Mouse (Mus musculus): ENCODE results near the gene Ets1. TPM values are rescaled to one million over a fixed set of nuclear protein-coding genes. Genes with fewer than 3 reads are reported as not detected.

Gene Ets1
- polyA plus RNA-seq, 1 experiment from 2014 or later = 13.6 TPM

GRCm38 (mm10) chr9:32720264-32721031 lies 84.4 kb downstream of the Ets1 start:
- Histone ChIP-seq H3K4me3 (ENCODE audit: low read depth, low read length) (no peak overlapping the region), H3K4me2 (replicated peaks; ENCODE audit: low read depth) (no peak overlapping the region), H3K27me3 (replicated peaks; ENCODE audit: control insufficient read depth, insufficient read depth, low read length) (no peaks in the 10 kb centered on the region), H3K9ac (ENCODE audit: low read depth, low read length) (no peak overlapping the region), H3K36me3 (ENCODE audit: control insufficient read depth, insufficient read depth) (no peaks in the 10 kb centered on the region), H3K4me1 (replicated peaks; ENCODE audit: control insufficient read depth, insufficient read depth, low read length) (no peaks in the 10 kb centered on the region; the same call in 1 of the 2 replicates), H3K27ac (ENCODE audit: low read depth, low read length) (no peak overlapping the region), H3K9me3 (ENCODE audit: control insufficient read depth) (no peaks in the 10 kb centered on the region)
- 57% methylated on average over 12 of the region's 12 CpGs for WGBS
- no peak for TF ChIP-seq CTCF (IDR thresholded peaks at IDR 0.05; ENCODE audit: low read depth)
- no peak for ATAC-seq

- Histone ChIP-seq H3K27ac (ENCODE audit: low read depth, low read length) (no peak overlapping the region), H3K9me3 (ENCODE audit: control insufficient read depth) (no peaks in the 10 kb centered on the region), H3K4me3 (ENCODE audit: low read depth, low read length) (no peak overlapping the region), H3K4me2 (replicated peaks; ENCODE audit: low read depth) (no peak overlapping the region), H3K4me1 (replicated peaks; ENCODE audit: control insufficient read depth, insufficient read depth, low read length) (no peaks in the 10 kb centered on the region; the same call in 1 of the 2 replicates), H3K9ac (ENCODE audit: low read depth, low read length) (no peak overlapping the region), H3K36me3 (ENCODE audit: control insufficient read depth, insufficient read depth) (no peaks in the 10 kb centered on the region), H3K27me3 (replicated peaks; ENCODE audit: control insufficient read depth, insufficient read depth, low read length) (no peaks in the 10 kb centered on the region)
- peak; percentile 19; the same call in 1 of the 2 replicates for TF ChIP-seq CTCF (IDR thresholded peaks at IDR 0.05; ENCODE audit: low read depth)
- no peak for ATAC-seq
- WGBS = 65% methylated on average over 2 of the region's 2 CpGs
Observed at GRCm38 (mm10) chr9:32721081-32721480, 85.1 kb downstream of the Ets1 start.

- no peak for ATAC-seq
Observed at GRCm38 (mm10) chr9:32722205-32722604, 86.2 kb downstream of the Ets1 start.

GRCm38 (mm10) chr9:32722969-32723368 lies 86.9 kb downstream of the Ets1 start:
- Histone ChIP-seq H3K4me2 (replicated peaks; ENCODE audit: low read depth) (no peak overlapping the region), H3K27ac (ENCODE audit: low read depth, low read length) (no peak overlapping the region)
- 84% methylated on average over 3 of the region's 3 CpGs for WGBS

More at GRCm38 (mm10) chr9:32722205-32722604, 86.2 kb downstream of the Ets1 start:
- WGBS = 70% methylated on average over 1 of the region's 1 CpGs
- H3K27ac ChIP-seq (ENCODE audit: low read depth, low read length) = no peak overlapping the region
- H3K4me2 ChIP-seq (replicated peaks; ENCODE audit: low read depth) = no peak overlapping the region
- no peaks in the 10 kb centered on the region for H3K4me1 ChIP-seq (replicated peaks; ENCODE audit: control insufficient read depth, insufficient read depth, low read length)
- H3K4me3 ChIP-seq (ENCODE audit: low read depth, low read length) = no peak overlapping the region
- H3K36me3 ChIP-seq (ENCODE audit: control insufficient read depth, insufficient read depth) = no peaks in the 10 kb centered on the region
- H3K27me3 ChIP-seq (replicated peaks; ENCODE audit: control insufficient read depth, insufficient read depth, low read length) = no peaks in the 10 kb centered on the region
- no peak overlapping the region for H3K9ac ChIP-seq (ENCODE audit: low read depth, low read length)
- no peak for TF ChIP-seq CTCF (IDR thresholded peaks at IDR 0.05; ENCODE audit: low read depth)
- no peaks in the 10 kb centered on the region for H3K9me3 ChIP-seq (ENCODE audit: control insufficient read depth)

GRCm38 (mm10) chr9:32724131-32724825 lies 88.3 kb downstream of the Ets1 start:
- Histone ChIP-seq H3K4me2 (replicated peaks; ENCODE audit: low read depth) (no peak overlapping the region), H3K4me3 (ENCODE audit: low read depth, low read length) (no peak overlapping the region), H3K9ac (ENCODE audit: low read depth, low read length) (no peak overlapping the region), H3K27ac (ENCODE audit: low read depth, low read length) (no peak overlapping the region), H3K4me1 (replicated peaks; ENCODE audit: control insufficient read depth, insufficient read depth, low read length) (no peaks in the 10 kb centered on the region), H3K27me3 (replicated peaks; ENCODE audit: control insufficient read depth, insufficient read depth, low read length) (no peaks in the 10 kb centered on the region), H3K9me3 (ENCODE audit: control insufficient read depth) (no peaks in the 10 kb centered on the region), H3K36me3 (ENCODE audit: control insufficient read depth, insufficient read depth) (no peaks in the 10 kb centered on the region)
- WGBS = 81% methylated on average over 7 of the region's 7 CpGs
- ATAC-seq = no peak
- TF ChIP-seq CTCF (IDR thresholded peaks at IDR 0.05; ENCODE audit: low read depth) = no peak

More at GRCm38 (mm10) chr9:32722969-32723368, 86.9 kb downstream of the Ets1 start:
- H3K9ac ChIP-seq (ENCODE audit: low read depth, low read length) = no peak overlapping the region
- H3K4me3 ChIP-seq (ENCODE audit: low read depth, low read length) = no peak overlapping the region
- no peaks in the 10 kb centered on the region for H3K9me3 ChIP-seq (ENCODE audit: control insufficient read depth)
- no peaks in the 10 kb centered on the region for H3K27me3 ChIP-seq (replicated peaks; ENCODE audit: control insufficient read depth, insufficient read depth, low read length)
- TF ChIP-seq CTCF (IDR thresholded peaks at IDR 0.05; ENCODE audit: low read depth) = no peak
- H3K36me3 ChIP-seq (ENCODE audit: control insufficient read depth, insufficient read depth) = no peaks in the 10 kb centered on the region
- H3K4me1 ChIP-seq (replicated peaks; ENCODE audit: control insufficient read depth, insufficient read depth, low read length) = no peaks in the 10 kb centered on the region
- ATAC-seq = no peak

- Histone ChIP-seq H3K9me3 (ENCODE audit: control insufficient read depth) (no peaks in the 10 kb centered on the region), H3K4me1 (replicated peaks; ENCODE audit: control insufficient read depth, insufficient read depth, low read length) (no peaks in the 10 kb centered on the region), H3K27me3 (replicated peaks; ENCODE audit: control insufficient read depth, insufficient read depth, low read length) (no peaks in the 10 kb centered on the region), H3K9ac (ENCODE audit: low read depth, low read length) (no peak overlapping the region), H3K4me3 (ENCODE audit: low read depth, low read length) (no peak overlapping the region), H3K27ac (ENCODE audit: low read depth, low read length) (no peak overlapping the region), H3K36me3 (ENCODE audit: control insufficient read depth, insufficient read depth) (no peaks in the 10 kb centered on the region), H3K4me2 (replicated peaks; ENCODE audit: low read depth) (no peak overlapping the region)
- WGBS = 85% methylated on average over 4 of the region's 4 CpGs
- ATAC-seq = no peak
- TF ChIP-seq CTCF (IDR thresholded peaks at IDR 0.05; ENCODE audit: low read depth) = no peak
Observed at GRCm38 (mm10) chr9:32725902-32726301, 89.9 kb downstream of the Ets1 start.
